Mouse (Mus musculus) NIH3T3 (cell line): ENCODE data around the gene Dcxr.
"Not testable (repeated sequence)": the region's sequence is repeated elsewhere in the genome, so short reads cannot be mapped to it uniquely, and the experiment has no call there.

Source experiments
- DNase-seq: peaks from one replicate; pipeline ENCODE4 v3.0.0-alpha.2; 2012; ENCODE audit warnings: low read depth

Gene Dcxr

DNA sequence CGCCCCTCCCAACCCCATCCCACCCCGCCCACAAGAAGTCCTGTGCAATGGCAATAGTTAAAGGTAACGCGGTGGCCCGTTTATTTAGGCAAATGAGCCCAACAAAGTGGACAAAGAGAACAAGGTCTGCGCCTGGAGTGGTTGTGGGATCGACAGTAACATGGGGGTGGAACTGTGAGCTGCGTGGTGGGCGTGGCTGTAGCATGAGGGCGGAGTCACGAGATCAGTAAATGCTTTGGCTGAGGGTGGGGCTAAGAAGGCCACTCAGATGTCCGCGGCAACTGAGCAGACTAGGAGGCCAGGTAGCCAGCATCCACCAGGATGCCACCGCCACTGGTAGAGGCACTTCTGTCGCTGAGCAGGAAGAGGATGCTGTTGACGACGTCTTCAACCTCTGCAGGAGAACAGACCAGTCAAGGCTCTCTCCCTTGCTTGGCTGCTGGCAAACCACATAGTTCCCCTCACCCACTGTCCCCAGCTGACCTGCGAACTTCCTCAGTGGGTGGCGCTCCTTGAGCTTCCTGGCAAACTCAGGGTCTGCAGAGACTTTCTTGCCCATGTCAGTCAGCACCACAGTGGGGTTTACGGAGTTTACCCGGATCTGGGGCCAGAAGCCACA lies 2.5 kb upstream of the Dcxr start:
- not testable (repeated sequence) for DNase-seq

DNA sequence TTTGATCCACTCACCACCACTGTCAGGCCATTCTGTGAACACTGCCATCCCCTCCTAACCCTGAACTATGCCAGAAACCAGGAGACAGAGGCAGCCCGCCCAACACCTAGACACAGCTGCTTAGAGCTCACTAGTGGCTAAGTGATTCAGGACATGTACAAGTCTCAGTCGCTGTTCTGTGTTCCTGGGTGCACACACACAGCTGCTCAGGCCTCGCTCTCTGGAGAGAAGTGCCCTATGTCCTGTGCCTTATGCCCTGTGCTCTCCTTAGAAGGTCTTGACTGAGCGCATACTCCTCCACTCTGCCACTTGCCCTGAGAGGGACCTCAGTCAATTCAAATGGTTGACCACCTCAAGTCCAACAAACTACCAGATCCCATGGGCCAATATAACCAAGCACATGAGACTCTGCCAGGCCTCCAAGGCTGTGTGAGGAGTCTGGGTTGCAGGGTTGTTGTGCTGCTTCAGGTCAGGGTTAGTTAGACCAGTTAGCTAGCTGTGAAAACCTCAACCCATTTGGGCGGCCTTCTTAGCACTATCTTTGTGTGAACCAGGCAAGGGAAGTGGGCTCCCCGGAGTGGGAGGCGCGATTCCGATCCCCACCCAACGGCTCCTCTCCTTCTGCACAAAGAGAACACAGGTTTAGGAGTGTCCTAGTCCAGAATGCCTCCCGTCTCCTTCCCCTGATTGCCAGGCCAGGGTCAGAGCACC lies 1.6 kb upstream of the Dcxr start:
- no peak for DNase-seq

DNA sequence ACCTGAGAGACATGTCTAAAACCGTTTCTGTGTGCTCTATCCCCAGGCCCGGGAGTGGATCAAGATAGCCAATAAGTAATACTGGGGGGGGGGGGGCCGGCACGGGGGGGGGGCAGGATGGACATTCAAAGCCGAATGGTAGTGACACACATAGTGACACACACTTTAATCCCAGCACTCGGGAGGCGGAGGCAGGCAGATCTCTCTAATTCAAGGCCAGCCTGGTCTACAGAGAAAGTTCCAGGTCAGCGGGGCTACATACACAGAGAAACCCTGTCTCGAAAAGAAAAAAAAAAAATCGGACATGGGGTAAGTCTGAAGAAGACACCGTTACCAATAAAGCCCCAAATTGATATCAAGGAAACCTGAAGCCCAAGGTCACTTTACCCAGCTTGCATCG lies 483 bp upstream of the Dcxr start:
- DNase-seq: no peak

DNA sequence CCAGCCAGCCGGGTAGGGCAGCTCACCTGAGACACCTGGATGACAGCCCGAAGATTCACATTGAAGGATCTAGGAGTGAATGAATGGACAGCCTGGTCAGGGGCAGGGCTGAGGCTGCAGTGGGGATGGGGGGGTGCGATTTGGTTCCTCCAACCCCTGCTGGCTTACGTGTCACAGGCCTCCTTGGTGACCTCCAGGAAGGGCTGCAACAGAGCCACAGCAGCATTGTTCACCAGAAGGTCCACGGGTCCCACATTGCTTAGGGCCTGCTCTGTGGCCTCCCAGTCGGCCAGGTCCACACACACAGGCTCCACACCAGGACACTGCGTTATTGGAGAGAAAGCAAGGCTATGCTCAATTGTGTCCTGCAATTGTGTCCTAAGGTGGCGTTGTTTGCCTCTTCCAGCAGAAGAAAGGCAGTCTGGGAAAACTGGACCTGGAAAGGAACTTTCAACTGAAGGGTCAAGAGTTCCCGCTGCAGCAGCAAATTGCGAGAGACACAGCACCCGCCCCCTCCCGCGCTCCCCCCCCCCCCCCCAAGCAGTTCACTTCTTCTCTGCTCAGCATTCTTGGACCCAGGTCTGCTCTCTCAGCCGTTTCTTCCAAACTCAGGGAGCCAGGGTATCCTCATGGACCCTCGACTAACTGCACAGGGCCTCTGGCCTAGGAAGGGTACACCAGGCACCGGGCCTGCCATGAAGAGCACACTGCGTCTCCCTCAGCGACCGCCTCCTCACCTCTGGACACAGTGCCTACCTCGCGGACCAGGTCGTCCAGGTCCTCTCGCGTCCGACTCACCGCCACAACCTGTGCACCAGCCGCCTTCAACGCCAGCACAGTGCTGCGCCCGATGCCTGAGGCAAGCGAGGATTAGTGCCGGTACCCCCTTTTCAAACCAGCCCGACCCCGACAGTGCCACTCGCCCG lies 575 bp downstream of the Dcxr start:
- no peak for DNase-seq

DNA sequence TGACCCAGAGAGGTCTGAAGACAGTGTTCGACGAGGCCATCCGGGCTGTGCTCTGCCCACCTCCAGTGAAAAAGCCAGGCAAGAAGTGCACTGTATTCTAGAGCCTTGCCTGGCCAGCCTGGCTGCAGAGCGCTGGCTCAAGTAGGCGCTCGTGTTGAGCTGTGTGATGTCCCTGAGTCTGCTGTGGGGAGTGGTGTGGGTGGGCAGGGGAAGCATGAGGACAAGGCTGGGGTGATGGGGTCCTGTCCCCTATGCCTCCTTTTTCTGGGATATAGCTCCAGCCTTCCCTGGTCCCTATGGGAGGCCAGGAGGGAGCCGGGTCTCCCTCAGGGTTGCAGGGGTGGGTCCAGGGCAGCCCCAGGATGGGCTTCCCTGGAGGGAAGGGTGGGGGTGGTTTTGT lies 3.6 kb downstream of the Dcxr start:
- DNase-seq: no peak

DNA sequence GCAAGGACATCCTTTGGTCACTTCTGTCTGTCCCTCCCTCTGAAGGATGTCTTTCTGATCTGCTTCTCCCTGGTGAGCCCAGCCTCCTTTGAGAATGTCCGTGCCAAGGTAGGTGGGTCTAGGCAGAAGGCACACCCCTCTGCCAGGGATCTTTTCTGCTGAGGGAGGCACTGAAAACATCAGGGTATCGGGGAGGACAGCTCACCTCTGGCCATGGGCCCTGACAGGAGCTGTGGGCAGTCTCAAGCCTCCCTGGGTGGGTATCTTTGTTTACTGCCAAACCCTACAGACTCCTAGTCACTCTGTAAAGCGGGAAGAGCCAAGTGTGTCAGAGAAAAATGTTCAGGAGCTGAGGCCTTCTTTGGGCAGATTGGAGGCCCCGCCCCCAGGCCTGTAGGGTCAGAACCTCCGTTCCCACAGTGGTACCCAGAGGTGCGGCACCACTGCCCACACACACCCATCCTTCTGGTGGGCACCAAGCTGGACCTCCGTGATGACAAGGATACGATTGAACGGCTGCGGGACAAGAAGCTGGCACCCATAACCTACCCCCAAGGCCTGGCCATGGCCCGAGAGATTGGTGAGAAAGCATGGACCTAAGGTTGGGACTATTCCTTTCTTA lies 4.2 kb downstream of the Dcxr start:
- DNase-seq: no peak

DNA sequence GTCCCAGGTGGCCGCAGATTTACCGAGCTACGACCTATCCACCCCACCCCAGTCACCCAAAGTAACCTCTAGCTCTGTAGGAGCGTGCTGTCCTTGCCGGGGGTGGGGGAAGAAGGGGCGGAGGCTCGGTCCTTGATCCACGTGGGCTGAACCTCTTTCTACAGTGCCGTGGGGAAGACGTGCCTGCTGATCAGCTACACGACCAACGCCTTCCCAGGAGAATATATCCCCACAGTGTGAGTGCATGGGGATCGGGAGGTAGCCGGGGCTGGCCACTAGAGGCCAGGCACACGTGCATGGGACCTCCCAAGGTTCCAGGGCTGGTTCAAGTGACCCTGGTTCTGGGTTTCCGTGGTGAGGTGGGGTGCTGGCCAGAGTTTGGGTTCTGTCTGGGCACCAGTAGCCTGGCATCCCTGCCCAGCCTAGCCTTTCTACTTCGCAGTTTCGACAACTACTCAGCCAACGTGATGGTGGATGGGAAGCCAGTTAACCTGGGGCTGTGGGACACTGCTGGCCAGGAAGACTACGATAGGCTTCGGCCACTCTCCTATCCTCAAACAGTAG lies 4.9 kb downstream of the Dcxr start:
- no peak for DNase-seq

DNA sequence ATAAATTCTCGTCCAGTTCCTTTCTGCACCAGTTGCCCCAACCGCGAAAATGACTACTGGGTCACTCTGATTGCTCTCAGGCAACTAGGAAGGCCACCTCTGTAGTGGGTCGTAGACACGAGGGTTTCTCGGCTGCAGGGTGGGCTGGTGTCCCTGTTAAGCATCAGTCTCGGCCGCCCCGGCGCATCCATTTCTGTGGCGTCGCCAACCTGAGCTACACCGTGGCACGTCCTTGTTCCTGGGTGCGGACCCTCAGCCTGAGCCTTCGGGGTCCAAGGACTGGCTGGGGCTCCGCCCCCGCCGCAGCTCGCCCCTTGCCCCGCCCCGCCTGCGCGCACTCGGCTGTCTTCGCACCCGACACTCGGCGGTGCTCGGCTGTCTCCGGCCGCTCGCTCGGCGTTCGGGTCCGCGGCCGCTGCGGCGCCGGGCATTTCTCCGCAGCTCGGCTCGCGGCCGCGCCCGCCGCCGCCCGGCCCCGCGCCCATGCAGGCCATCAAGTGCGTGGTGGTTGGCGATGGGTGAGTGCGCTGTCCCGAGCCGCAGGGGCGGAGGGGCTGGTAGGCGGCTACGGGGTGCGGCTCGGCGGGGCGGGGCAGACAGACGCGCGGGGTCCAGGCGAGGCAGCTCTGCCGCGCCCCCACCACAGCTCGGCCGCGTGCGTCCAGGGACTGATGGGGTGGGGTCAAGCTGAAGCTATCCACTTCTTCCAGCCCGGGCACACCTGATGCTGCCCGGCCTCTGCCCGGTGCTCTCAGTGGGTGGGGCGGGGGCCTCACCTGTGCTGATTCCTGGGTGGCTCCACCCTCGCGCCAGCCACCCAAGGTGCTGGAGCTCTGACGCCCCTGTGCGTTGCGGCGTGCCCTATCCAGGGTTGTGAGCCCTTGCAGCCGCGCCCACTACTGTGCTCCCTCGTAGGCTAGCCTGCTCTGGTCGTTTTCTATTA lies 5.7 kb downstream of the Dcxr start, which contains the start of gene Rac3:
Gene Rac3, plus strand, starts transcription at position 347 of the 943 bp plus-strand sequence.
- no peak for DNase-seq

DNA sequence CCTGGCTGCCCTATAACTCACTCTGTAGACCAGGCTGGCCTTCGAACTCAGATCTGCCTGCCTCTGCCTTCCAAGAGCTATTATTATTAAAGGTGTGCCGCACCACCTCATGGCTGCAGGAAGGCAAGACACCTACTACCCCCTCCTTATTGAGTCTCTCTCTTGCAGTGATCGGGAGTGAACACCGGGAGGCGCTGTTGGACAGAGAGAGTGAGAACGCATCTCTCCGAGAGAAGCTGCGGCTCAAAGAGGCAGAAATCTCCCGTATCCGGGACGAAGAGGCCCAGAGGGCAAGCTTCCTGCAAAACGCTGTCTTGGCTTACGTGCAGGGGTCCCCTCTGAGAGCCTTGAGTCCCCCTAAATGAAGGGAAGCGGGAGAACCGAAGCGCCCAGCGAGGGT lies 6.6 kb downstream of the Dcxr start:
- DNase-seq: peak; percentile 84

DNA sequence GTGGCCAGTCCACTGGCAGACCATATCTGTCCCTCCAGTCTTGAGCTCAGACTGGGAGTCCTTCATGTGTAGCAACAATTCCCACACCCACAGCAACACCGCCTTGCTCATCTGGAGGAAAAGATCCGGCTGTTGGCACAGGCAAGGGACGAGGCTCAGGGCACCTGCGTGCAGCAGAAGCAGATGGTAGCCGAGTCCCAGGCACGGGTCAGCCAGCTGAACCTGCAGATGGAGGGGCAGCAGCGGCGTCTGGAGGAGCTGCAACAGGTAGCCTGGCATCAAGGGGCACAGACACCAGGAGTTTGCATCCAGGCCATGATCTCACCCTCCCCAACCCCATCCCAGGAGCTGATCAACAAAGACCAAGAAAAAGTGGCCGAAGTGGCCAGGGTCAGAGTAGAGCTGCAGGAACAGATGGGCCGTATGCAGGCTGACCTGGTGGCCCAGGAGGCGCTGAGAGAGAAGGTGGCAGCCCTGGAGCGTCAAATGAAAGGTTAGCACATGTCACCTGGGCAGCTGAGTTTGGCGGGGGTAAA lies 7.2 kb downstream of the Dcxr start:
- DNase-seq: no peak

DNA sequence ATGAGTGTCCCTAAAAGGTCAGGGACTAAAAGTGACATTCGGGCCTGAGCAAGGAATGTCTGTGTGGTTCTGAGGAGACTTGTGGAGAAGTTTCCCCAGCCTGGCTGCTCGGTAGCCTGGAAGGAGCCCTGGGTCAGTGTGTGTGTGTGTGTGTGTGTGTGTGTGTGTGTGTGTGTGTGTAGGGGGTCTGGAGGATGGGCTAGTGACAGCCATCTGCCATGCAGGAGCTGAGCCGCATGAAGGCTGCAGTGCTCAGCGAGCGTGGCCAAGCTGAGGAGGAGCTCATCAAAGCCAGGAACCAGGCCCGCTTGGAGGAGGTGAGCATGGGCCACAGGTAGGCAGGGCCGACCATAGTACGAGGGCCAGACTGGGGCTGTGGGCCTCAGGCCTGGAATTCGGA lies 7.8 kb downstream of the Dcxr start:
- DNase-seq: no peak

DNA sequence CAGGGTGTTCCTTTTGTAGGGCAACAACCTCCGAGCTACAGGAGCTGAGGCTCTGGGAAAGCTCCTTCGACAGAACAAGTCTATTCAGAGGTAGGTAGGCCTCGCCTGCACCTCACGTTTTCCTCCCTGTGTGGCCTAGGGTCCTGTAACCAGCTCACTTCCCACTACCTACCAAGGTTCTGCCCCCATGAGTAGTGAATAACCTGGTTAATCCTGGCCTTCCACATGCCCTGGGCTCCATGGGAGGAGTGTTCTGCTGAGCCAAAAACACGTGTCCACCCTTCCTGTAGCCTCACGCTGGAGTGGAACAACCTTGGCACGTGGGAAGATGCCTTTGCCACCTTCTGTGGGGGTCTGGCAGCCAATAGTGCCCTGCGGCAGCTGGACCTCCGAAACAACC lies 11.9 kb downstream of the Dcxr start:
- no peak for DNase-seq

DNA sequence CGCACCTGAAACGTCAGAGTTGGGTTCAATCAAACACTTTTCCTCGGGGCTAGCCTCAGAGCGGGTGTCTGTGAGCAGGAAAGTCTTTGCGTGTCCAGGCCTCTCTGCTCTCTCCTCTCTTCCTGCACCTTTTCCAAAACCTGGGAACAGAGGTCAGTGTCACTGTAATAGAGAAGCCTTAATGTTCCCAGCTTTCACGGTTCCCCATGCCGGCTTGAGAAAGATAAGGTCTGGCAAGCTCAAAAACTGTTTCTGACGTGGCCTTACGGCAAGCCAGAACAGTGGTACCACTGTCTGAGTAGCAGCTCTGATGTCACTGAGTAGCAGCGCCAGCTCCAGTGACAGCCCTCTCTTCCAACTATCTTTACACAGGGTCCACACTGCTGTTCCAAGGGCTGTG lies 12.5 kb downstream of the Dcxr start:
- DNase-seq: no peak

DNA sequence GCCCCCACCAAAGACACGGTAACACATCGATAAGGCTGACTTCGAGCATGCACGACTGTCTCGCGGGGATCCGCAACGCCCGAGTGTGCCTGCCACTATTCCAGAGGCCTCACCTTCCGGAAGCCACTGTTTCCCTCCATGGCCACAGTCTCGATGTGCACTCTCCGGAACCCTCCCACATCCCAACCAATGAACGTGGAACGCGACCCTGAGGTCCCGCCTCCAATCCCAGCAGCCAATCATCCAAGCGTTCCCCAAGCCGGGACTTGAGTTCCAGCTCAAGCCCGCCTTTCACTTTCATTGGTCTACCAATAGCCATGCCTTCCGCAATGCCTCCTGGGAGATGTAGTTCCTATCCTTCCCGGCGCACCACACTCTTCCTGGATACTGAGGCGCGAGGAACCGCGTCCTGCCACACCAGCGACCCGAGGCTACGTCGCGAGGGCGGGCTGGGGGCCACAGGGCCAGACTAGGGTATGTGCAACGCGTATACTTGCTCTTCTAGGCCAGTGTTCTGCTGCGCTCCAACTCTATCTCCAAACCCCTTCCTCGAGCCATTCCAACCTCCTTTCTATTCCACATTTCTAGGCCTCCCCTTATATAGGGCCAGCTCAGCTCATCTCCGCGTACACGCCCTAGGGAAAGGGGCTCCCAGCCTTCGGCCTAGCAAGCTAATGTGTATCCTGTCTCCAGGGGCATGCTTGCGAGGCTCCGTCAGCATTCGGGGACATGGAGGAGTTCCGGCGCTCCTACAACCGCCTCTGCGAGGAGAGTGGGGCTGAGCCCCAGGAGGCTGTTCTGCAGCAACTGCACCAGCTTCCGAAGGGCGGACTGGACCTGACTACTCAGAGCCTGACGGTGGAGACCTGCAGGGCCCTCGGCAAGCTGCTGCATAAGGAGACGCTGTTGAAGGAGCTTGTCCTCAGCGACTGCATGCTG lies 13.2 kb downstream of the Dcxr start, which contains the start of the genes Cenpx and Lrrc45:
Gene Cenpx, minus strand, starts transcription at position 159 of the 939 bp plus-strand sequence.
Gene Lrrc45, plus strand, starts transcription at position 346 of the 939 bp plus-strand sequence.
- DNase-seq: peak; percentile 99

DNA sequence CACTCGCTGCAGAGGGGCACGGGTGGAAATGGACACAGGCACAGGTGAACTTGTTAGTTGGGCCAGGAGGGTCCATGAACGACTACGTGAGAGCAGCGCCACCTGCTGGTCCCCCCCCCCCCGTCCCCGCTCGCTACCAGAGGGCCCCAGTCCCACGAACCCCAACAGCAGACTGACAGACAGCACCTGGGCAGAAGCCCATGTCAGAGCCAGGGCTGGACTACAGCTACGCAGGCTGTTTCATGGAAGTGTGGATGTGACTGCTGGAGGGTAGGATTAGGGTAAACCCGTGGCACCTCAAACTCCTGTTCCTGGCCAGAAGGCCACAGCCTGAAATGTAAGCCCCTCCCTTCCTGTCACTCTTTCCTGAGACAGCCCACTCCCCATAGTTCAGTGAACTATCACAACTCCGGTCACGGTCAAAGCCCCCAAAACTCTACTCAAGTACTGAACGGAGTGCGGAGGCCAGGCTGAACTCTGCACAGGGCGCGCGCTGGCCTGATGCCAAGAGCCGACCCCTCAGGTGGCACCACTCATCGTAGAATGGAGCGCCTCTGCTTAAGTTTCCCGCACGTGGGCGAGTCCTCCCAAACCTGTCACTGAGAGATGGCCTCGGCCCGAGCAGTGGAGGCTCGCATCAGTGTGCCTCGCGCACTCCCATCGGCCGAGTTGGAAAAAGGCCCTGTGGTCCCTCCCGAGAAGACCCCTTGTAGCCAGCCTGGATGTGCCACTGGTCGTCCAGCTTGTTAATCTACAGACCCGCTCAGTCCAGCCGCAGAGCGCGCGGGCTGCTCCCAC lies 14.1 kb downstream of the Dcxr start:
- peak; percentile 86 for DNase-seq

DNA sequence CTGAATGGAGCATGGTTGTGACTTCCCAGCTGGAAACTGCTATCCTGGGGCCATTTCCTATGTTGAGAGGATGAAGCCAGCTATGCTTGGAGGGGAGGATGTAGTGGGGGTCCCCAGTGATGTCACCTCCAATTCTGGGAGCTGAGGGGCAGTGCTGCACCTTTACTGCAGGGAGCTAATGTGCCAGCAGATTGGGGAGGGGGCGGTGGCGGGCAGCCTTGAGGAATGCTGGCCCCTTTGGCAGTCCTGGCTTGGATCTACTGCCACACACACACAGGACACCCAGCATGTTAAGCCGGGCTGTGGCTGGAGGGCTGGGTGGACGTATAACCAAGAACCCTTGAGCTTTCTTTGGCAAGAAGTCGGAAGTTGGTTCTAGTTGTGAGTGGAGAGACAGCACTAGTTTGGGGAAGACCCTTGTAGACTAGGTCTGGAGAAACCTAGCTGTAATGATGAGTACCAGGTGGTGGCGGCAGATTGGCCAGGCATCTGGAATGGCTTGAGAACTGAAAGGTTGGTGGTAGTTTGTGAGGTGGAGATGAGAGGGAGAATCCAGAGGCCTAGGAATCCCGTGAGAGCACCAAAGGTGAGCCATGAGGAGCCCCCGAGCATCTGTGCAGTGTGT lies 15.0 kb downstream of the Dcxr start:
- DNase-seq: no peak

DNA sequence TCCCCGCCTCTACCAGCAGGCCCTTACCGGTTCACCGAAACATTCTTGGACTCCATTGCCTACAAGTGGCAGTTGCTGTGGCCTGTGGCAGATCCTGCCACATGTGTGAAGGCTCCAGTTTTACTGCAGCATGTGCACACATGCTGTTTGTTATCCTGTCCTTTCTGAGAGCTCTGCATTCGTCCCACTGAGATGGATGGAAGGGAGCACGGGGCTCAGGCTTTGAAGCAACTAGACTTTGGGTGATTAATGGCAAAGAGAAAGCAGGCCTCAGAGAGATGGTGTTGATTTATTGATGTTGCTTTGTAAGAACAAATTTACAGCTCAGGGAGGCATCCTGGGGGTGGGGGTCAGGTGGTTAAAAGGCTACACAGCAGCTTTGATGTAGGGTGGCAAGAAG lies 16.4 kb downstream of the Dcxr start:
- DNase-seq: no peak

DNA sequence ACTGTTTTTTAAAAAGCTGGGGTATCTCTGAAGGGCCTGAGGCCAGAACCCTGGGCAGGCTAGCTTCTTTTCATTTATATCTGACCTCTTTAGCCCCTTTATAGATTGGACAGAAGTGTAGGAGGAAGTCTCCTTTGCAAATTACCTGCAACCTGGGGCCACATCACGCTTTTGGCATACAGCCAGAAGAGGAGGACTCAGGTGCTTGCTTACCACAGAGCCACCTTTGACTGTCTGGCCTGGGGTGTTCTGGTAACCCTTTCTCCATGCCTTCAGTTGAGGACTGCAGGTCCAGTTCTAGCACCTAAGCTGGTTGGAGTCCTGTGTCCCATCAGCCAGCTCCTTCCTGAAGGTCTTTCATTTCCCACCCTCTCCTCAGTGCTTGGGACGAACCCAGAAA lies 17.5 kb downstream of the Dcxr start:
- DNase-seq: no peak
